Mouse (Mus musculus) lung, adult 2 months (tissue): ENCODE measurements around the gene Trim28.

ENCODE experiments used
- CTCF ChIP-seq: fragments of 200-500 bp; IDR thresholded peaks from 2 replicates; pipeline ENCODE4 v1.5.1; 2011; ENCODE audit warnings: mild to moderate bottlenecking, low read length, control low read depth; ENCODE audit not compliant: insufficient read depth
- POLR2A ChIP-seq: fragments of 200-500 bp; IDR thresholded peaks from 2 replicates; pipeline ENCODE4 v1.6.1; 2011; ENCODE audit warnings: low read depth, mild to moderate bottlenecking, control low read depth, low read length, borderline replicate concordance; ENCODE audit errors: extremely low read depth

GRCm38 (mm10) chr7:13024805-13025204, 25.9 kb downstream of the Trim28 start:
- TF ChIP-seq POLR2A (no peak), CTCF (no peak)
